Mouse (Mus musculus): ENCODE data around the gene Tubg2.
A peak's percentile ranks its signal among the peaks of the same experiment; 100 is the strongest.
"Not testable (repeated sequence)": the region's sequence is repeated elsewhere in the genome, so short reads cannot be mapped to it uniquely, and the experiment has no call there.

The Tubg2 gene

GRCm38 (mm10) chr11:101155728-101156371 lies at the start of gene Tubg2:
Gene Tubg2 (plus strand): TSS chr11:101155907.
- peak; percentile 67 for DNase-seq (ENCODE audit: low spot score)

GRCm38 (mm10) chr11:101109351-101109750 lies 46.4 kb upstream of the Tubg2 start:
- DNase-seq (ENCODE audit: low spot score) = no peak

GRCm38 (mm10) chr11:101110708-101111107 lies 45.0 kb upstream of the Tubg2 start:
- DNase-seq (ENCODE audit: low spot score) = no peak

GRCm38 (mm10) chr11:101111178-101111577 lies 44.5 kb upstream of the Tubg2 start:
- no peak for DNase-seq (ENCODE audit: low spot score)

- no peak for DNase-seq (ENCODE audit: low spot score)
Measured at GRCm38 (mm10) chr11:101112186-101112585, 43.5 kb upstream of the Tubg2 start.

GRCm38 (mm10) chr11:101115564-101115963 lies 40.1 kb upstream of the Tubg2 start:
- DNase-seq (ENCODE audit: low spot score) = no peak

GRCm38 (mm10) chr11:101118105-101118504 lies 37.6 kb upstream of the Tubg2 start:
- DNase-seq (ENCODE audit: low spot score) = no peak

GRCm38 (mm10) chr11:101119131-101119760 lies 36.5 kb upstream of the Tubg2 start:
- peak; percentile 25 for DNase-seq (ENCODE audit: low spot score)

- peak; percentile 99 for DNase-seq (ENCODE audit: low spot score)
Measured at GRCm38 (mm10) chr11:101119761-101120544, 35.8 kb upstream of the Tubg2 start, which contains the start of the genes Retreg3 and Tubg1. Gene Retreg3 (minus strand): TSS chr11:101119893. Gene Tubg1 (plus strand): TSS chr11:101119938.

DNA sequence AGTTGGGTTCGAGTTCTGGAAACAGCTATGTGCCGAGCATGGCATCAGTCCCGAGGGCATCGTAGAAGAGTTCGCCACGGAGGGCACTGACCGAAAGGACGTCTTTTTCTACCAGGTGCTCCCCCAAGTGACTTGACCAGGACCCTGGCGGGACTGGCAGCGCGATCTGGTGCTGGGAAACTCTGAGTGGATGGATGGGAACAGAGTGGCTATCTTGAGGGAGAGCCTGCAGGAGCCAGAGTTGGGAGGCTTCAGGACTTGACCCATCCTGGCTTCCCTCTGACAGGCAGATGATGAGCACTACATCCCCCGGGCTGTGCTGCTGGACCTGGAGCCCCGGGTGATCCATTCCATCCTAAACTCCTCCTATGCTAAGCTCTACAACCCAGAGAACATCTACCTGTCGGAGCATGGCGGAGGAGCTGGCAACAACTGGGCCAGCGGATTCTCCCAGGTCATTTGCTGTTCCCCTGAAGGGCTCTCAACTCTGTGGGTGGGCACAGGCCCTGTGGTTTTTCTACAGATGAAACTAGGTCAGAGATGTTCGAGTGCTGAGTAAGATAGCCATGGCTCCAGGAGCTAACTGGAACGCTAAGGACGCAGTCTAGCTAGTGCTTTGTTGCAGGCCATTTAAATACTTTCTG lies 35.0 kb upstream of the Tubg2 start:
- no peak for DNase-seq (ENCODE audit: low spot score)

DNA sequence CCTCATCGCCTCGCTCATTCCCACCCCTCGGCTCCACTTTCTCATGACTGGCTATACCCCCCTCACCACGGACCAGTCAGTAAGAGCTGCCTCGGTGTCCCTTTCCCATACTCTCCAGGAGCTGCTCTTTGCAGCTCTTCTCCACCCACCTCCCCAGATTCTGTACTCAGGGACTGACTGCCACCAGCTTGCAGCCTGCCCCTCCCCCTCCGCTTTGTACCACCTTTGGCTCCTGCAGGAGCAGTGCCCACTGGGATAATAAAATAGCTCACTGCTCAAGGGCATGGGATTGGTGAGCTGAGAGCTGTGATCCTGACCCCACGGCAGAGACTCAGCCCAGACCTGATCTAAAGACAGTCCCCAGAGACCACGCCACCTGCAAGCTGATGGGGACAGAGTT lies 31.2 kb upstream of the Tubg2 start:
- DNase-seq (ENCODE audit: low spot score) = not testable (repeated sequence)

- DNase-seq (ENCODE audit: low spot score) = not testable (repeated sequence)
Measured at GRCm38 (mm10) chr11:101125008-101125407, 30.7 kb upstream of the Tubg2 start.

DNA sequence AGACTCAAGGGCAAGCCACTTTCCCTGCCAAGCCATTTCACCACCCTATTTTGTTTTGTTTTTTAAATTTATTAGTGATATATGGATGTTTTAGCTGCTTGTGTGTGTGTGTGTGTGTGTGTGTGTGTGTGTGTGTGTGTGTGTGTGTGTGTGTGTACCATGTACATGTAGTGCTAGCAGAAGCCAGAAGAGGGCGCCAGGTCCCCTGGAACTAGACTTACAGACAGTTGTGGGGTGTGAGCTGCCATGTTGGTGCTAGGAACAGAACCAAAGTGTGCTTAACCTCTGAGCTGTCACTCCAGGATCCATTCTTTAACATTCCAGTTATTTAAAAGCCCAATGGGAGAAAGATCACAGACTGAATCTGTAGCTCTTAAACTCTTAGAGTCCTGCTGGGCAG lies 28.6 kb upstream of the Tubg2 start:
- peak; percentile 38 for DNase-seq (ENCODE audit: low spot score)

DNA sequence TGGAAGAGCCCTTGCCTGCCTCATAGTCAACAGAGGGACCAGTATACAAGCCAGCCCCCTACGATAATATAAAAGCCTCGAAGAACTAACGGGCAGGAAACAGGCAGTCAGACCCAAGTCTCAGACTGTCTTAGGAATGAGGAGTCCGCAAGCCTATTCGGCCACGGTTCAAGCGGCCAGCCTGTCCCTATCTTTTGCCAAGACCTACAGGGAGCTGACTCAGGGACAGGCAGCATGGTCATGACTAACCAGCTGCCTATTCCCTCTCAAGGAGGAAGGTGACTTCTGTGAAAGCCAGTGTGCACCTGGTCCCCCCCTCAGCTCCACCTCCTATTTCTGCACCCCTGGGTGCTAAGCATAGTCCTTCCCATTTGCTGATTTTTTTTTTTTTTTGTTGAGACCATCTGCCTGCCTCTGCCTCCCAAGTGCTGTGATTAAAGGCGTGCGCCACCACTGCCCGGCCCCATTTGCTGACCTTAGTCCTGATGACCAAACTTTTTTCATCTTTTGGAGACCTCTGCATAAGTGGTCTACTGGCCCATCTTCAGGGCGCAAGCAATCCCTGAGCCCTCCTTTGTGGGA lies 26.6 kb upstream of the Tubg2 start:
- no peak for DNase-seq (ENCODE audit: low spot score)

DNA sequence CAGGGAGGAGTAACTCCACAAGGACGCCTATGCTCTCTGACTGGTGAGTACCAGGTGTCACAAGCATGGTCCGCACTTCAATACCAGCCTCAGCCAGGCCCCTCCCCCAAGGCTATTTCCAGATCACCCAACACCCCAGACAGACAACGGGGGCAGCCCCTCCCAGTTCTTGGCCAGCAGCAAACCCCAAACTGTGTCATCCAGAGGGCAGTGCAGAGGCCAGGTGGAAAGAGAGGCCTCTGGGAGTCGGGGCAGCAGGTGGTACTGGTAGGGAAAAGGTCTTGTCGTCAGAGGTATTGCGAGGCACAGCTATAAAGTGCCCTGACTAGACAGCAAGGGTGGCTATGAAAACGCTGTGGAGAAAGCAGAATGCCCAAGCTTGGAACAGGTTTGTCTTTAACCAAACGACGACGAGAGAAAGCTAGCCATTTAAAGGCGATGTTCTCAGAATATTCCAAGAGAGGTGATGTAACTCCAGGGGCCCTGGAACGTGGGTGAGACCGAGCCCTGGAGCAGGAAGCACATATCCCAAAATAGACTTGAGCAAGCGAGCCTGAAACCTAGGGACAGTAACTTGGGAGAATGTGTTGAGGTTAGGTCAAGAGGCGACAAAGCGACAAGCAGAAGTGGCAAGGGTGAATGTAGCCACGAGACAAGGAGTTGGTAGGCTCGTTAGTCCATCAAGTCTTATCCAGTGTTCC lies 25.5 kb upstream of the Tubg2 start:
- DNase-seq (ENCODE audit: low spot score) = no peak

GRCm38 (mm10) chr11:101131187-101131586 lies 24.5 kb upstream of the Tubg2 start:
- no peak for DNase-seq (ENCODE audit: low spot score)

GRCm38 (mm10) chr11:101131701-101132100 lies 24.0 kb upstream of the Tubg2 start:
- DNase-seq (ENCODE audit: low spot score) = no peak

DNA sequence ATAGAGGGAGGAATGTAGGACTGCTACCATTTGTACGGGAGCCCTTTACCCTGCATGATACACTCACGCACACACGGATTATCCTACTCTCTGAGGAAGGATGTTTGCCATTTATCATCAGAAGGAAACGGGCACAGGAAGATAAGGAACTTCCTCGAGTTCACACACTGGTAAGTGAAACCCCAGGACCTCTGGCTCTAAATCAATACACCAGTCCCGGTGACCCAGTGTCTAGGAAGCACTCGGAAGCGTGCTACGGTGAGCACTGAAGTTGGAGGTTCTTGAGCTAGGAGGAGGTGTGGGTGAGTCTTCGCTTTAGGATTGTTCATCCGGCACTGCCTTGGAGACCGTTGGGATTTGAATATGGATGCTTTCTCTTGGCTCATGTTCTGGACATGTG lies 22.7 kb upstream of the Tubg2 start:
- no peak for DNase-seq (ENCODE audit: low spot score)

DNA sequence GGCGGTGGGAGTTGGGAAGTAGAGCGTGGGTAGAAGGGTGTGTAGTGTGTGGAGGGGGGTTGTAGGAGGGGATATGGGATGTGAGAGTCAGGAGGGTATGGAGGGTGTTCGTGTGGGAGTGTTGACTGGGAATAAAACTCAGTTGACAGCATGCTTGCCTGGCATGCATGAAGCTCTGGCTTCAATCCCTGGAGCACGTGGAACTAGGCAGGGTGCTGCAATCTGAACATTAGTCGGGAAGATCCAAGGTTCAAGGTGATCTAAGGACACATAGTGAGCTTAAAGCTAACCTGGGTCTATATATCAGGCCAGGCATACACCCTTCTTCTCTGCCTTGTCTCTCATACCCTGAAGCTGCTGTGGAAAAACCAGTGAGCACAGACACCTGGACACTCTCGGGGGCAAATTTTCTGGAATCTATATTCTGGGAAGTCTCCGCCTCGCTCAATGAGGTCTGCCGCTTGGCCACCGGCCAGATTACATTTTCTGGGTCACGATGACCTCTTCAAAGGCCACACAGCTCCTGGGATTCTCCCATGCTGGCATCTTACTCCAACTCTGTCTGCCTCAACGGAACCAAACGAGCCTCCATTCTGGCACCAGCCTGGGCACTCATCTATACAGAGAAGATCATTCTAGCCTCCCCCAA lies 21.4 kb upstream of the Tubg2 start:
- DNase-seq (ENCODE audit: low spot score) = no peak

- no peak for DNase-seq (ENCODE audit: low spot score)
Measured at GRCm38 (mm10) chr11:101137000-101137399, 18.7 kb upstream of the Tubg2 start.

Data from T-cell, adult 2 months (primary cell).